8 mouse cellular contexts compared by ENCODE assay signal in genomic region chr17:36121352-36122020, GRCm38 (mm10). TPM values are rescaled to one million over a fixed set of nuclear protein-coding genes. Genes with fewer than 3 reads are reported as not detected.
DNase-seq lines count a peak whose midpoint lies in the region; ATAC-seq and TF ChIP-seq lines count a peak whose summit lies in the region.
"Not testable (repeated sequence)": the region's sequence is repeated elsewhere in the genome, so short reads cannot be mapped to it uniquely, and the experiment has no call there.
"Had no signal": no experiment of that assay in that cellular context is flagged by ENCODE, and none has a peak within 500 bp of the region (broad histone marks: within the 10 kb centered on the region; RNA-seq: fewer than 3 reads in every experiment).

Gene Gm19684 (plus strand): TSS chr17:36121678.

- not testable (repeated sequence) for TF ChIP-seq CTCF in Patski (IDR thresholded peaks at IDR 0.05)

- CTCF ChIA-PET in Patski (lab: Charles Lee) = interaction anchor here (0.7 to 1.2 kb wide), 2 partner anchors 61 to 124 kb away, joined by 3 to 4 read pairs; no protein-coding TSS in a partner anchor

- DNase-seq in Patski (ENCODE audit: low read depth, low spot score) = peak; percentile 33
- peak; percentile 12 for DNase-seq in embryo, embryonic 11 days
- DNase-seq in heart, adult 18-20 months = peak; percentile 79 to 93
- peak; percentile 99 for DNase-seq in induced T-regulatory cell, adult 2 months (ENCODE audit: low read depth)
- DNase-seq in left cerebral cortex, adult 11 months (ENCODE audit: low spot score) = peak; percentile 50
- DNase-seq in lung, postnatal 25 days (ENCODE audit: low spot score) = peak; percentile 94
- DNase-seq in ovary, adult 18-20 months (ENCODE audit: low spot score) = peak; percentile 45

- POLR2A ChIA-PET in Patski (lab: Charles Lee) = interaction anchor here (0.7 kb wide), 1 partner anchor 57 kb away, joined by 3 read pairs; no protein-coding TSS in a partner anchor

- peak; percentile 77 for ATAC-seq in Patski

- not testable (repeated sequence) for H3K27me3 ChIP-seq in Patski

- in situ Hi-C loops in Patski (cut with MboI; ENCODE audit: low pct_unique_long_range_greater_than_20kb) = not testable (repeated sequence)

RNA-seq across cellular contexts. Expression of gene Gm19684, which starts in this region (rescaled TPM):
- polyA plus RNA-seq in Patski (2021) = 0.06 TPM
- total RNA-seq in heart, adult 18-20 months (2021) = under 1 TPM; 0.27 to 0.28 TPM
- total RNA-seq: layer of hippocampus, postnatal 25 days had no signal

Comparison
In these comparisons a context has a peak if more than half of its experiments do, and no peak if none do; other contexts are left out.
1. Peak in every context shown above with its lines: DNase-seq and ATAC-seq.
2. Peak in DNase-seq and ATAC-seq in Patski; RNA of the gene not detected or under 1 TPM.
3. Peak in DNase-seq in heart, adult 18-20 months; RNA of the gene not detected or under 1 TPM.
4. DNase-seq: peak in every context shown above with its lines; median percentile 99 in induced T-regulatory cell, adult 2 months; 94 in lung, postnatal 25 days; 86 in heart, adult 18-20 months; 50 in left cerebral cortex, adult 11 months; 45 in ovary, adult 18-20 months; 33 in Patski; 12 in embryo, embryonic 11 days.